Mouse (Mus musculus) ovary, adult 10 weeks (tissue): ENCODE measurements around the gene Hist1h2aa. TPM values are rescaled to one million over a fixed set of nuclear protein-coding genes. Genes with fewer than 3 reads are reported as not detected.

Source experiments
- polyA plus RNA-seq: library from polyadenylated mRNA; stranded (reverse); fragments of 350-450 nt; fragmentation: Illumina TruSeq; extraction: RNeasy Lipid Tissue Mini Kit (QIAGEN cat#74804); gene quantifications from one replicate; pipeline ENCODE4 v1.2.3, GENCODE M21; 2014

The Hist1h2aa gene
- polyA plus RNA-seq, result not detected

DNA sequence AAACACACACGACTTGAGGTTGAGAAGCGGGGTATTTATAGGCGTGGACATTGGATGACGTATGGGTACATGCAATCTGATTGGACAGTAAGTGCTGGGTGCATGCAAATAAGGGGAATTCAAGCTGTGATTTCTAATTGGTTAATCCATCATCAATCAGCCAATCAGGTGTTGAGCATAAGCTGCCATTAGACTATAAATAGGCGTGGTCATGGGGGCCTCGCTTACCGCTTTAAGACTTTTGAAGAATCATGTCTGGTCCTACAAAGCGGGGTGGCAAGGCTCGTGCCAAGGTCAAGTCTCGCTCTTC, at the start of gene Hist1h2aa:
Gene Hist1h2aa (plus strand): TSS at position 252 of the 310 bp plus-strand sequence.

GRCm38 (mm10) chr13:23914376-23915167, 19.7 kb upstream of the Hist1h2aa start, which contains the start of gene Slc17a4:
Slc17a4 (minus strand) TSS chr13:23915009.

DNA sequence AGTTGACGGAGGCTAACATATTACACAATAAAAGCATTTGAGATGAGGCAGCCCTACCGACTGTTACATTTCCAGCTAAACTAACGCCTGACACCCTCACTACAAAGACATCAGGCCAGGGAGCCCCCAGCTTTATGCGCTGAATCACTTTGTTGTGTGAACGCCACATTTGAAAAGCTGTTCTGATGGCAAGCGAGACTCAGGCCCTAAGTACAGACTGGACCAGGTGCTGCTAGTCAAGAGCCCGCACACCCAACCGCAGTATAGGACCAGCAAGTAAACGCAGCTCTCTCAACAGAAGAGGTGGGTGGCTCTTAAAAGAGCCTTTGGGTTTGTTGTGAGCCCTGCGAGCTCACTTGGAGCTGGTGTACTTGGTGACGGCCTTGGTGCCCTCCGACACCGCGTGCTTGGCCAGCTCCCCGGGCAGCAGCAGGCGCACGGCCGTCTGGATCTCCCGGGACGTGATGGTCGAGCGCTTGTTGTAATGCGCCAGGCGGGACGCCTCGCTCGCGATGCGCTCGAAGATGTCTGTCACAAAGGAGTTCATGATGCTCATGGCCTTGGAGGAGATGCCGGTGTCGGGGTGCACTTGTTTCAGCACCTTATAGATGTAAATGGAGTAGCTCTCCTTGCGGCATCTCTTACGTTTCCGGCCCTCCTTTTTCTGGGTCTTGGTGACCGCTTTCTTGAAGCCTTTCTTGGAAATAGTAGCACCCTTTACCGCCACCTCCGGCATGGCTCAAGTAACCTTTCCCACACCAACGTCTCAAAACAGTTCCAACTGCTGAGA, 646 bp upstream of the Hist1h2aa start, which contains the start of gene Hist1h2ba:
Gene Hist1h2ba (minus strand): TSS at position 736 of the 790 bp plus-strand sequence.

Other genes with a start within 250 kb of the Hist1h2aa start
- gene Hist1h1t, start 238.6 kb upstream of the Hist1h2aa start, polyA plus RNA-seq, result not detected
- not detected for gene Hist1h4c, start 236.0 kb upstream of the Hist1h2aa start, polyA plus RNA-seq
- 24.7 TPM for gene Hfe, start 223.6 kb upstream of the Hist1h2aa start, polyA plus RNA-seq
- 9.9 TPM for gene Hist1h1c, start 195.7 kb upstream of the Hist1h2aa start, polyA plus RNA-seq
- gene Hist1h3c, start 188.9 kb upstream of the Hist1h2aa start, polyA plus RNA-seq, result not detected
- not detected for gene Hist1h2bb, start 187.7 kb upstream of the Hist1h2aa start, polyA plus RNA-seq
- not detected for gene Hist1h2ab, start 183.3 kb upstream of the Hist1h2aa start, polyA plus RNA-seq
- not detected for gene Hist1h3b, start 182.2 kb upstream of the Hist1h2aa start, polyA plus RNA-seq
- not detected for gene Hist1h4b, start 177.4 kb upstream of the Hist1h2aa start, polyA plus RNA-seq
- gene Hist1h4a, start 173.2 kb upstream of the Hist1h2aa start, polyA plus RNA-seq, result not detected
- gene Hist1h3a, start 172.1 kb upstream of the Hist1h2aa start, polyA plus RNA-seq, result not detected
- not detected for gene Hist1h1a, start 170.8 kb upstream of the Hist1h2aa start, polyA plus RNA-seq
- not detected for gene Trim38, start 164.5 kb upstream of the Hist1h2aa start, polyA plus RNA-seq
- gene Slc17a2, start 127.5 kb upstream of the Hist1h2aa start, polyA plus RNA-seq, result 0.09 TPM
- not detected for gene Slc17a3, start 95.0 kb upstream of the Hist1h2aa start, polyA plus RNA-seq
- gene Slc17a1, start 66.7 kb upstream of the Hist1h2aa start, polyA plus RNA-seq, result not detected
- gene Slc17a4, start 19.5 kb upstream of the Hist1h2aa start, polyA plus RNA-seq, result not detected
- not detected for gene Hist1h2ba, start 306 bp upstream of the Hist1h2aa start, polyA plus RNA-seq
- gene Scgn, start 56.8 kb downstream of the Hist1h2aa start, polyA plus RNA-seq, result not detected